Comparison of ENCODE assay signal across 9 mouse cellular contexts in genomic region chr7:25711165-25711564, GRCm38 (mm10). TPM values are rescaled to one million over a fixed set of nuclear protein-coding genes. Genes with fewer than 3 reads are reported as not detected.
DNase-seq lines count a peak whose midpoint lies in the region; ATAC-seq and TF ChIP-seq lines count a peak whose summit lies in the region.
"Had no signal": no experiment of that assay in that cellular context is flagged by ENCODE, and none has a peak within 500 bp of the region (broad histone marks: within the 10 kb centered on the region; RNA-seq: fewer than 3 reads in every experiment).

No protein-coding gene starts in this region.

- no peak for TF ChIP-seq CTCF in MEL (IDR thresholded peaks at IDR 0.05 in 2 of 3, conservative IDR thresholded peaks at IDR 0.05 in 1 of 3; ENCODE audit: control insufficient read depth in 1 of 3, insufficient read depth in 1 of 3, low read depth in 2 of 3, low read length in 3 of 3, poor library complexity in 1 of 3, severe bottlenecking in 1 of 3)

- H3K4me1 ChIP-seq in kidney, embryonic 14.5 days (ENCODE audit: control insufficient read depth, insufficient read depth, low read length) = peaks cover 23% of the 10 kb centered on the region
- peaks cover 0 to 5% of the 10 kb centered on the region in 2 experiments; a peak in 1 of 4 replicates for H3K4me1 ChIP-seq in MEL (ENCODE audit: control insufficient read depth in 1 of 2, insufficient read depth in 2 of 2, low read length in 2 of 2)
- H3K4me1 ChIP-seq in brown adipose tissue, adult 24 weeks (ENCODE audit: control insufficient read depth, insufficient read depth, insufficient read length, low read length) = peaks cover 30% of the 10 kb centered on the region
- peaks cover 23% of the 10 kb centered on the region for H3K4me1 ChIP-seq in limb, embryonic 14.5 days (ENCODE audit: control insufficient read depth, insufficient read depth, low read length)

- peak overlapping the region; percentile 11; the same call in 1 of the 2 replicates for H3K27ac ChIP-seq in kidney, embryonic 14.5 days (ENCODE audit: low read depth, low read length)
- H3K27ac ChIP-seq in MEL (ENCODE audit: control insufficient read depth, low read depth, low read length) = peak overlapping the region; percentile 14; the same call in 1 of the 2 replicates
- peak overlapping the region; percentile 33; the same call in 1 of the 2 replicates for H3K27ac ChIP-seq in brown adipose tissue, adult 24 weeks (replicated peaks; ENCODE audit: low read depth, low read length)
- H3K27ac ChIP-seq in limb, embryonic 14.5 days (replicated peaks; ENCODE audit: low read depth, low read length) = no peak overlapping the region

- no peaks in the 10 kb centered on the region for H3K79me2 ChIP-seq in MEL (ENCODE audit: control insufficient read depth, insufficient read depth, low read length, poor library complexity)

- no peaks in the 10 kb centered on the region for H3K9me3 ChIP-seq in kidney, embryonic 14.5 days (ENCODE audit: control insufficient read depth, low read length)
- H3K9me3 ChIP-seq in MEL (replicated peaks; ENCODE audit: insufficient read depth, low read length) = no peaks in the 10 kb centered on the region
- H3K9me3 ChIP-seq in limb, embryonic 14.5 days (ENCODE audit: control insufficient read depth, low read length) = no peaks in the 10 kb centered on the region
- H3K9me3 ChIP-seq: liver, embryonic 15.5 days had no signal

- no peaks in the 10 kb centered on the region for H3K27me3 ChIP-seq in kidney, embryonic 14.5 days (ENCODE audit: control insufficient read depth, insufficient read depth, low read length)
- no peaks in the 10 kb centered on the region for H3K27me3 ChIP-seq in MEL (ENCODE audit: control insufficient read depth in 1 of 2, insufficient read depth in 2 of 2, low read length in 2 of 2)
- no peaks in the 10 kb centered on the region for H3K27me3 ChIP-seq in limb, embryonic 14.5 days (ENCODE audit: control insufficient read depth, insufficient read depth, low read length)
- H3K27me3 ChIP-seq: liver, embryonic 15.5 days had no signal

- no peak for TF ChIP-seq EP300 in MEL (IDR thresholded peaks at IDR 0.05; ENCODE audit: low read depth in 1 of 2, low read length in 2 of 2)

- no peak for DNase-seq in kidney, postnatal 4 days
- DNase-seq in MEL (ENCODE audit: low read depth, low spot score) = peak; percentile 20
- DNase-seq in limb, embryonic 14.5 days (ENCODE audit: low spot score) = no peak
- no peak for DNase-seq in layer of hippocampus, postnatal 36 days
- no peak for DNase-seq in cerebellum, adult 8-10 months

- ATAC-seq in kidney, embryonic 14.5 days (ENCODE audit: low FRiP score, low TSS enrichment) = no peak
- ATAC-seq in limb, embryonic 14.5 days (ENCODE audit: low FRiP score, low read depth) = no peak

- no peak overlapping the region for H3K4me2 ChIP-seq in kidney, embryonic 14.5 days (replicated peaks; ENCODE audit: low read depth, low read length)
- no peak overlapping the region for H3K4me2 ChIP-seq in limb, embryonic 14.5 days (replicated peaks; ENCODE audit: low read depth, low read length, severe bottlenecking)
- H3K4me2 ChIP-seq: liver, embryonic 15.5 days had no signal

- peaks cover 39% of the 10 kb centered on the region for H3K36me3 ChIP-seq in kidney, embryonic 14.5 days (ENCODE audit: control insufficient read depth, insufficient read depth, low read length)
- peaks cover 0 to 3% of the 10 kb centered on the region in 2 experiments; a peak in 2 of 4 replicates for H3K36me3 ChIP-seq in MEL (ENCODE audit: control insufficient read depth in 1 of 2, insufficient read depth in 2 of 2, low read length in 2 of 2)
- peaks cover 43% of the 10 kb centered on the region for H3K36me3 ChIP-seq in limb, embryonic 14.5 days (ENCODE audit: control insufficient read depth, insufficient read depth, low read length)

- H3K4me3 ChIP-seq in kidney, embryonic 14.5 days (ENCODE audit: low read length) = no peak overlapping the region
- no peak overlapping the region for H3K4me3 ChIP-seq in MEL (ENCODE audit: control insufficient read depth in 1 of 2, insufficient read depth in 1 of 2, low read depth in 2 of 2, low read length in 2 of 2)
- H3K4me3 ChIP-seq in brown adipose tissue, adult 24 weeks (ENCODE audit: insufficient read depth, low read depth, low read length) = no peak overlapping the region
- no peak overlapping the region for H3K4me3 ChIP-seq in limb, embryonic 14.5 days (replicated peaks; ENCODE audit: low read length)
- H3K4me3 ChIP-seq: liver, embryonic 15.5 days had no signal

- no peak for TF ChIP-seq RAD21 in MEL (IDR thresholded peaks at IDR 0.05; ENCODE audit: low read depth, low read length)

- WGBS in kidney, embryonic 14.5 days = 74% methylated on average over 5 of the region's 5 CpGs
- 51% methylated on average over 5 of the region's 5 CpGs for WGBS in limb, embryonic 14.5 days

- H3K9ac ChIP-seq in kidney, embryonic 14.5 days (ENCODE audit: low read depth, low read length) = no peak overlapping the region
- no peak overlapping the region for H3K9ac ChIP-seq in MEL (ENCODE audit: control insufficient read depth, low read depth, low read length, poor library complexity, severe bottlenecking)
- 0 out of 2 replicates have a peak overlapping the region, but pooled peaks have one; percentile 34 for H3K9ac ChIP-seq in limb, embryonic 14.5 days (ENCODE audit: low read depth, low read length, severe bottlenecking)
- H3K9ac ChIP-seq: liver, embryonic 15.5 days had no signal

- TF ChIP-seq POLR2A in MEL (IDR thresholded peaks at IDR 0.05; ENCODE audit: control insufficient read depth in 1 of 2, insufficient read depth in 1 of 2, low read depth in 1 of 2, low read length in 2 of 2, poor library complexity in 1 of 2) = 0 out of 4 replicates have a peak, but pooled peaks of 1 of the 2 experiments have one; percentile 4
- no peak for TF ChIP-seq POLR2A in limb, embryonic 14.5 days (IDR thresholded peaks at IDR 0.05; ENCODE audit: borderline replicate concordance, extremely low read depth, insufficient read depth, insufficient read length)

TF ChIP-seq in MEL, 35 proteins besides CTCF, POLR2A, EP300 and RAD21 (continues in another document):
- no peak for TF ChIP-seq E2F4 (IDR thresholded peaks at IDR 0.05; ENCODE audit: borderline replicate concordance, low read depth, low read length)
- TF ChIP-seq JUND (IDR thresholded peaks at IDR 0.05; ENCODE audit: low read depth, low read length) = no peak
- TF ChIP-seq NELFE (IDR thresholded peaks at IDR 0.05; ENCODE audit: low read depth, low read length) = no peak

RNA-seq across cellular contexts. Expression of gene Ccdc97, which starts 7.7 kb away (rescaled TPM):
- 24.8 and 32.4 TPM in 2 replicates for polyA plus RNA-seq in kidney, embryonic 14.5 days (2014; fragmentation: Nextera tagmentation; extraction: Ambion mirVana)
- 8.0 and 8.4 TPM in 2 replicates for total RNA-seq in MEL (2012; rRNA removed)
- 10 to 100 TPM in 1 of 2 experiments, not detected in 1; 39.7 TPM for polyA plus RNA-seq in MEL (2012; ENCODE audit: insufficient read depth in 1 of 2, insufficient read length in 2 of 2, low read depth in 1 of 2, low replicate concordance in 2 of 2, missing spikeins in 1 of 2)
- 16.9 and 17.0 TPM in 2 replicates for polyA plus RNA-seq in brown adipose tissue, adult 24 weeks (2012; ENCODE audit: insufficient read depth, insufficient read length, missing spikeins)
- 64.5 and 84.8 TPM in 2 replicates for polyA plus RNA-seq in limb, embryonic 14.5 days (2012; rRNA removed)
- 28.4 and 32.0 TPM in 2 replicates for polyA plus RNA-seq in limb, embryonic 14.5 days (2014; fragmentation: Nextera tagmentation; extraction: Ambion mirVana)
- 10 to 100 TPM; 57.4 to 64.6 TPM for total RNA-seq in layer of hippocampus, postnatal 36 days (2021)

RNA-seq across cellular contexts. Expression of gene Tgfb1, which starts 24.4 kb away (rescaled TPM):
- polyA plus RNA-seq in kidney, embryonic 14.5 days (2014; fragmentation: Nextera tagmentation; extraction: Ambion mirVana) = 3.8 and 5.1 TPM in 2 replicates
- total RNA-seq in MEL (2012; rRNA removed) = 108 and 121 TPM in 2 replicates
- 100 to 1,000 TPM; 164 to 489 TPM for polyA plus RNA-seq in MEL (2012; ENCODE audit: insufficient read depth in 1 of 2, insufficient read length in 2 of 2, low read depth in 1 of 2, low replicate concordance in 2 of 2, missing spikeins in 1 of 2)
- 11.7 and 13.2 TPM in 2 replicates for polyA plus RNA-seq in brown adipose tissue, adult 24 weeks (2012; ENCODE audit: insufficient read depth, insufficient read length, missing spikeins)
- 16.8 and 19.1 TPM in 2 replicates for polyA plus RNA-seq in limb, embryonic 14.5 days (2012; rRNA removed)
- 2.5 and 3.6 TPM in 2 replicates for polyA plus RNA-seq in limb, embryonic 14.5 days (2014; fragmentation: Nextera tagmentation; extraction: Ambion mirVana)
- 1 to 10 TPM; 6.0 to 8.0 TPM for total RNA-seq in layer of hippocampus, postnatal 36 days (2021)

RNA-seq across cellular contexts. Expression of gene B9d2, which starts 30.6 kb away (rescaled TPM):
- 33.6 and 36.5 TPM in 2 replicates for polyA plus RNA-seq in kidney, embryonic 14.5 days (2014; fragmentation: Nextera tagmentation; extraction: Ambion mirVana)
- 70.4 TPM in 2 replicates for total RNA-seq in MEL (2012; rRNA removed)
- 100 to 1,000 TPM in 1 of 2 experiments, not detected in 1; 108 TPM for polyA plus RNA-seq in MEL (2012; ENCODE audit: insufficient read depth in 1 of 2, insufficient read length in 2 of 2, low read depth in 1 of 2, low replicate concordance in 2 of 2, missing spikeins in 1 of 2)
- 8.8 and 10.9 TPM in 2 replicates for polyA plus RNA-seq in brown adipose tissue, adult 24 weeks (2012; ENCODE audit: insufficient read depth, insufficient read length, missing spikeins)
- 28.1 and 39.7 TPM in 2 replicates for polyA plus RNA-seq in limb, embryonic 14.5 days (2012; rRNA removed)
- 25.1 and 29.2 TPM in 2 replicates for polyA plus RNA-seq in limb, embryonic 14.5 days (2014; fragmentation: Nextera tagmentation; extraction: Ambion mirVana)
- 10 to 100 TPM; 23.9 to 24.4 TPM for total RNA-seq in layer of hippocampus, postnatal 36 days (2021)

RNA-seq across cellular contexts. Expression of gene Tmem91, which starts 36.2 kb away (rescaled TPM):
- polyA plus RNA-seq in kidney, embryonic 14.5 days (2014; fragmentation: Nextera tagmentation; extraction: Ambion mirVana) = 1.8 and 2.5 TPM in 2 replicates
- 0.59 and 0.89 TPM in 2 replicates for total RNA-seq in MEL (2012; rRNA removed)
- polyA plus RNA-seq in MEL (2012; ENCODE audit: insufficient read depth in 1 of 2, insufficient read length in 2 of 2, low read depth in 1 of 2, low replicate concordance in 2 of 2, missing spikeins in 1 of 2) = 1 to 10 TPM in 1 of 2 experiments, not detected in 1; 3.3 TPM
- not detected in 2 replicates for polyA plus RNA-seq in brown adipose tissue, adult 24 weeks (2012; ENCODE audit: insufficient read depth, insufficient read length, missing spikeins)
- 1.7 and 2.7 TPM in 2 replicates for polyA plus RNA-seq in limb, embryonic 14.5 days (2012; rRNA removed)
- polyA plus RNA-seq in limb, embryonic 14.5 days (2014; fragmentation: Nextera tagmentation; extraction: Ambion mirVana) = 3.2 and 3.6 TPM in 2 replicates
- 10 to 100 TPM; 13.8 to 14.9 TPM for total RNA-seq in layer of hippocampus, postnatal 36 days (2021)
- total RNA-seq: gastrocnemius, adult 8-10 months had no signal

RNA-seq across cellular contexts. Expression of gene Hnrnpul1, which starts 43.4 kb away (rescaled TPM):
- polyA plus RNA-seq in kidney, embryonic 14.5 days (2014; fragmentation: Nextera tagmentation; extraction: Ambion mirVana) = 65.6 and 86.2 TPM in 2 replicates
- 56.1 and 57.2 TPM in 2 replicates for total RNA-seq in MEL (2012; rRNA removed)
- 100 to 1,000 TPM; 181 to 215 TPM for polyA plus RNA-seq in MEL (2012; ENCODE audit: insufficient read depth in 1 of 2, insufficient read length in 2 of 2, low read depth in 1 of 2, low replicate concordance in 2 of 2, missing spikeins in 1 of 2)
- 42.6 and 44.5 TPM in 2 replicates for polyA plus RNA-seq in brown adipose tissue, adult 24 weeks (2012; ENCODE audit: insufficient read depth, insufficient read length, missing spikeins)
- polyA plus RNA-seq in limb, embryonic 14.5 days (2012; rRNA removed) = 66.8 and 73.4 TPM in 2 replicates
- 77.1 and 80.7 TPM in 2 replicates for polyA plus RNA-seq in limb, embryonic 14.5 days (2014; fragmentation: Nextera tagmentation; extraction: Ambion mirVana)
- total RNA-seq in layer of hippocampus, postnatal 36 days (2021) = 100 to 1,000 TPM; 100 to 108 TPM

Comparison
In these comparisons a context has a peak if more than half of its experiments do, and no peak if none do; other contexts are left out.
1. RNA of gene Tgfb1, which starts 24.4 kb away (polyA plus RNA-seq): 164 to 489 TPM in MEL; 2.5 to 19.1 TPM in limb, embryonic 14.5 days, 11.7 to 13.2 TPM in brown adipose tissue, adult 24 weeks and 3.8 to 5.1 TPM in kidney, embryonic 14.5 days; every median in the first group is over 4 times any median in the second.